Mouse (Mus musculus) limb, embryonic 15.5 days (tissue): ENCODE measurements at regions not wholly inside any gene's neighbourhood (a gene's known extent, or its start where the extent isn't known, plus 50 kb on each side); places are given as distances from the start of the nearest gene placed in this dataset.
"Not testable (repeated sequence)": the region's sequence is repeated elsewhere in the genome, so short reads cannot be mapped to it uniquely, and the experiment has no call there.

Experiments used
- ATAC-seq: fragments of 200-750 bp; cut with Nextera tagmentation; 2 replicates; pipeline ENCODE4 v1.8.0; 2017; ENCODE audit warnings: low read depth, moderate TSS enrichment; ENCODE audit not compliant: insufficient number of reproducible peaks, low FRiP score, low TSS enrichment
- H3K27ac ChIP-seq: fragments of 300-500 bp; sonication (generic); 2 replicates; pipeline ENCODE4 v1.5.1; 2015; ENCODE audit warnings: moderate library complexity, mild to moderate bottlenecking, inconsistent platforms
- H3K27me3 ChIP-seq: fragments of 300-500 bp; sonication (generic); 2 replicates; pipeline ENCODE4 v1.6.1; 2015; ENCODE audit warnings: inconsistent platforms
- H3K36me3 ChIP-seq: fragments of 300-500 bp; sonication (generic); 2 replicates; pipeline ENCODE4 v1.6.1; 2015; ENCODE audit warnings: inconsistent platforms
- H3K4me1 ChIP-seq: fragments of 300-500 bp; sonication (generic); 2 replicates; pipeline ENCODE4 v1.6.1; 2015; ENCODE audit warnings: inconsistent platforms
- H3K4me2 ChIP-seq: fragments of 300-500 bp; sonication (generic); 2 replicates; pipeline ENCODE4 v1.6.1; 2015; ENCODE audit warnings: mild to moderate bottlenecking, inconsistent platforms
- H3K4me3 ChIP-seq: fragments of 300-500 bp; sonication (generic); 2 replicates; pipeline ENCODE4 v1.5.1; 2015; ENCODE audit warnings: mild to moderate bottlenecking, inconsistent platforms
- H3K9ac ChIP-seq: fragments of 300-500 bp; sonication (generic); 2 replicates; pipeline ENCODE4 v1.6.1; 2015; ENCODE audit warnings: inconsistent platforms
- H3K9me3 ChIP-seq: fragments of 300-500 bp; sonication (generic); 2 replicates; pipeline ENCODE4 v1.6.1; 2016; ENCODE audit warnings: inconsistent platforms
- WGBS: fragments of 180-500 bp; shearing (Covaris S2); methylation state at CpG from one replicate; pipeline ENCODE4 v1.1.7; 2015; 5-methylcytosine and 5-hydroxymethylcytosine counted together

GRCm38 (mm10) chr17:13583475-13584233 is 176.7 kb upstream of the Afdn start:
- no peak overlapping the region for H3K4me2 ChIP-seq
- no peaks in the 10 kb centered on the region for H3K27me3 ChIP-seq
- no peak overlapping the region for H3K9ac ChIP-seq
- no peaks in the 10 kb centered on the region for H3K4me1 ChIP-seq
- no peaks in the 10 kb centered on the region for H3K36me3 ChIP-seq
- no peak overlapping the region for H3K4me3 ChIP-seq
- no peak for ATAC-seq
- 58% methylated on average over 9 of the region's 9 CpGs for WGBS
- H3K9me3 ChIP-seq, result no peaks in the 10 kb centered on the region
- no peak overlapping the region for H3K27ac ChIP-seq

GRCm38 (mm10) chr17:13584394-13584793 is 175.9 kb upstream of the Afdn start:
- no peak overlapping the region for H3K9ac ChIP-seq
- H3K27me3 ChIP-seq, result no peaks in the 10 kb centered on the region
- H3K9me3 ChIP-seq, result no peaks in the 10 kb centered on the region
- no peaks in the 10 kb centered on the region for H3K36me3 ChIP-seq
- no peak for ATAC-seq
- H3K27ac ChIP-seq, result no peak overlapping the region
- H3K4me1 ChIP-seq, result no peaks in the 10 kb centered on the region
- 64% methylated on average over 4 of the region's 4 CpGs for WGBS
- H3K4me2 ChIP-seq, result no peak overlapping the region
- no peak overlapping the region for H3K4me3 ChIP-seq

- H3K9ac ChIP-seq, H3K4me1 ChIP-seq, ATAC-seq, H3K9me3 ChIP-seq, H3K27ac ChIP-seq, H3K4me3 ChIP-seq, H3K27me3 ChIP-seq, H3K36me3 ChIP-seq, H3K4me2 ChIP-seq: not testable (repeated sequence)
- 73% methylated on average over 1 of the region's 1 CpGs for WGBS
These were observed 170.0 kb upstream of the Afdn start for GRCm38 (mm10) chr17:13590240-13590837.
